Mouse (Mus musculus): ENCODE data around the gene Peli2. TPM values are rescaled to one million over a fixed set of nuclear protein-coding genes. Genes with fewer than 3 reads are reported as not detected.

Gene Peli2
- polyA plus RNA-seq, 1 experiment from 2014 or later, result 3.1 TPM

DNA sequence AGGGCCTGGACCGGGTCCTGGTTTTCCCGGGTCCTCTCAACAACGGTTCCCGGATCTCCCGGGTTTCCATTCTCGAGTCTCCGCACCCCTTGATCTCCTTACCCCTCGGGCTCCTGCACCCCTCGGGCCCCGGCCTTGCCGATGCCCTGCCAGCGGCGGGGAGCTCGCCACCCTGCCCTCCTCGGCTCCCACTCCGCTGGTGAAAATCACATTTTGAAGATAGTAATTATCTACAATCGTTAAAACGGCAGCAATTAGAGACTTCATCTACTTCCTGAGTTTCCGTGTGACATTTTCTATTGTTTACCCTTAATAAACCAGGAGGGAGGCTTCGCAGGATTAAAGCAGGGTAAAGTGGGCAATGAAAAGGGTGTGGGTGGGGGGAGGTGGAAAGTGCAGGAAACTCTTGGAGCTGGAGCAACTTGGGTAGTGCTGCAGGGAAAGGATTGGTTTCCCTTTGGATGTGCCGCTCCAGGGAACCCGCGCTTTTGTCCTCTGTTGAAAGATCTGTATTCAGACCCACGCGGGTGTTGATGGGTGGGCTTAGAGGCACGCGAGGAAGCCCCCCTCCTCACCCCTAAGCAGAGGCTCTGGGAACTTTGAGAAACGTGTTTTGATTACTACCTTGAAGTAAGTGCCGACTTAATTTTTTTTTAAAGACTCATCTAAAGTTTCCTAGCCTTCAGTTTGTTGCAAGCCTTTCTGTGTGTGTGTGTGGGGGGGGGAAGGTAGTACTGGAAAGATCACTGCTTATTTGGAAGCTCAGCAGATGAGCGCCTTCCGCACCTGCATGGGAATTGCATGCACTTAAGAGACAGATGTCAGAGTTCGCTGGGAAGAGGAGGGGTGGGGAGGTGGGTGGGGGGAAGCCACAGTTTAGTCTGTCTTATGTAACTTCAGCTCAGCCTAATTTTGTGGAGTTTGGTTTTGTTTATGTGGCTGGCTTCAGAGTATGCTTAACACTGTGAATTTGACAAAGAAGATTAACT, 1.2 kb downstream of the Peli2 start:
- H3K9me3 ChIP-seq (ENCODE audit: control insufficient read depth, low read length), result no peaks in the 10 kb centered on the region
- peak overlapping the region; percentile 73; the same call in 1 of the 2 replicates for H3K27ac ChIP-seq (ENCODE audit: low read depth, low read length)
- 1% methylated on average over 32 of the region's 32 CpGs for WGBS
- DNase-seq (ENCODE audit: low spot score) (no peak), ATAC-seq (replicated peaks; ENCODE audit: low FRiP score) (peak; percentile 44)
- peak overlapping the region; percentile 74 for H3K4me3 ChIP-seq (ENCODE audit: low read depth, low read length)
- H3K27me3 ChIP-seq (replicated peaks; ENCODE audit: control insufficient read depth, insufficient read depth, low read length), result peaks cover 22% of the 10 kb centered on the region
- H3K9ac ChIP-seq (ENCODE audit: low read depth, low read length), result peak overlapping the region; percentile 64
- no peaks in the 10 kb centered on the region for H3K4me1 ChIP-seq (replicated peaks; ENCODE audit: control insufficient read depth, insufficient read depth, low read length)
- H3K36me3 ChIP-seq (ENCODE audit: control insufficient read depth, insufficient read depth, low read length), result no peaks in the 10 kb centered on the region
- peak overlapping the region; percentile 63 for H3K4me2 ChIP-seq

DNA sequence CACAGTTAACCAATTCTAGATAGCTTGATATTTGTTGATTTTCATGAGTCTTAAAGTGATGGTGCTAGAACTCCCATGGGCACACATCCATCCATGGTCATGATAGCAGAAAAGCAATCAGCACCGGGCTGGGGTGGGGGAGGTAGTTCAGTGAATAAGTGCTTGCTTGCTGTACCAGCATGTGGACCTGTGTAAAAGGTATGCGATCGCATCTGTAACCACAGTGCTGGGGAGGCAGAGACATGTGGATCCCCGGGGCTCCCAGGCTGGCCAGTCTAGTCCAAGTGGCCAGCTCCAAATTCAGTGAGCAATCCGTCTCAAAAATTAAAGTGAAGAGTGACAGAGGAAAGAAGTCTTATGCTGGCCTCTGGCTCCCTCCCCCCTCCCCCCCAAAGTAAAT, 3.4 kb downstream of the Peli2 start:
- 72% methylated on average over 5 of the region's 5 CpGs for WGBS
- H3K9me3 ChIP-seq (ENCODE audit: control insufficient read depth, low read length), result no peaks in the 10 kb centered on the region
- H3K27ac ChIP-seq (ENCODE audit: low read depth, low read length), result no peak overlapping the region
- peaks cover 21% of the 10 kb centered on the region for H3K27me3 ChIP-seq (replicated peaks; ENCODE audit: control insufficient read depth, insufficient read depth, low read length)
- ATAC-seq (replicated peaks; ENCODE audit: low FRiP score) (no peak), DNase-seq (ENCODE audit: low spot score) (no peak)
- H3K36me3 ChIP-seq (ENCODE audit: control insufficient read depth, insufficient read depth, low read length), result no peaks in the 10 kb centered on the region
- no peak overlapping the region for H3K9ac ChIP-seq (ENCODE audit: low read depth, low read length)
- no peaks in the 10 kb centered on the region for H3K4me1 ChIP-seq (replicated peaks; ENCODE audit: control insufficient read depth, insufficient read depth, low read length)
- no peak overlapping the region for H3K4me3 ChIP-seq (ENCODE audit: low read depth, low read length)
- H3K4me2 ChIP-seq, result no peak overlapping the region

- DNase-seq (ENCODE audit: low spot score) (no peak), ATAC-seq (replicated peaks; ENCODE audit: low FRiP score) (no peak)
- Histone ChIP-seq H3K4me2 (no peak overlapping the region), H3K4me1 (replicated peaks; ENCODE audit: control insufficient read depth, insufficient read depth, low read length) (no peaks in the 10 kb centered on the region), H3K36me3 (ENCODE audit: control insufficient read depth, insufficient read depth, low read length) (no peaks in the 10 kb centered on the region), H3K27me3 (replicated peaks; ENCODE audit: control insufficient read depth, insufficient read depth, low read length) (peaks cover 17% of the 10 kb centered on the region), H3K27ac (ENCODE audit: low read depth, low read length) (no peak overlapping the region), H3K9ac (ENCODE audit: low read depth, low read length) (no peak overlapping the region), H3K4me3 (ENCODE audit: low read depth, low read length) (no peak overlapping the region), H3K9me3 (ENCODE audit: control insufficient read depth, low read length) (no peaks in the 10 kb centered on the region)
- 70% methylated on average over 4 of the region's 4 CpGs for WGBS
Measured at GRCm38 (mm10) chr14:48124816-48125215, 4.2 kb downstream of the Peli2 start.

DNA sequence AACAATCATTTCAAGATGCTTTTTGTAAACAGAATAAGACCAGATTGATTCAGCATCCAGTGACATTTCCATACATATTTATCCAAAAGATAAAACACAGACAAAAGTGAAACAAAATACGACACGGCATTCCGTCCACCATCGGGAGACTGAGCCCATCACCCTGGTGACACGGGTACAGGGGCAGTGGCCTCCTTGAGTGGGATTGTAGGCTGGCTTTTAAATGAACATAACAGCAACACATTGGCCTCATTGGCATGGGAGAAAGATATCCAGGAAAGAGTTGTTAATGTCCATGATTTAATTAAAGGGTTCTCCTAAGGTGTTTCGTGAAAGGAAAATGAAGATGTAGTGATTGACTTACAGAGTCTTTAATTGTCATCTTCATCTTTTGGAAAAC, 5.3 kb downstream of the Peli2 start:
- no peak for ATAC-seq (replicated peaks; ENCODE audit: low FRiP score)
- Histone ChIP-seq H3K9me3 (ENCODE audit: control insufficient read depth, low read length) (no peaks in the 10 kb centered on the region), H3K36me3 (ENCODE audit: control insufficient read depth, insufficient read depth, low read length) (no peaks in the 10 kb centered on the region), H3K9ac (ENCODE audit: low read depth, low read length) (no peak overlapping the region), H3K27ac (ENCODE audit: low read depth, low read length) (no peak overlapping the region), H3K27me3 (replicated peaks; ENCODE audit: control insufficient read depth, insufficient read depth, low read length) (peaks cover 10% of the 10 kb centered on the region), H3K4me1 (replicated peaks; ENCODE audit: control insufficient read depth, insufficient read depth, low read length) (peaks cover 4% of the 10 kb centered on the region; the same call in 1 of the 2 replicates), H3K4me3 (ENCODE audit: low read depth, low read length) (no peak overlapping the region), H3K4me2 (no peak overlapping the region)
- 86% methylated on average over 6 of the region's 6 CpGs for WGBS
- no peak for DNase-seq (ENCODE audit: low spot score)

DNA sequence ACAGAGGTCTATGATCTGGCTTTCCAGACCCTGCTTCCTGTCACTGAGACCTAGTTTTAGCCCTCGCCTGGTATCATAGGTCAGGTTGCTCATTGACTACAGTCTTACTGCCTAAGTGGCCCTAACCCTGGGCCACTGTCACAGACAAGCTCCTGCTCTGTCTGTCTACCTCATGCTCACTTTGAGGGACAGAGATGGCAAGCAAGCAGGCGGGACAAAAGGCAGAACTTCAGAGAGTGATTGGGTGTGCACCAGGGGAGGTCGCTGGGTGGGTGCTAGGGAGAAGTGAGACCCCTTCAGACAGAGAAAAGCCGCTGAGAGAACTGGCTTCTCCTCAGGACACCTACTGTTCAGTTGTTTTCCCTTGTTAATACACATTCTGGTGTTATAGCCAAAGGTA, 6.3 kb downstream of the Peli2 start:
- ATAC-seq (replicated peaks; ENCODE audit: low FRiP score), result no peak
- Histone ChIP-seq H3K27ac (ENCODE audit: low read depth, low read length) (no peak overlapping the region), H3K27me3 (replicated peaks; ENCODE audit: control insufficient read depth, insufficient read depth, low read length) (peaks cover under 1% of the 10 kb centered on the region; the same call in 1 of the 2 replicates), H3K4me3 (ENCODE audit: low read depth, low read length) (no peak overlapping the region), H3K36me3 (ENCODE audit: control insufficient read depth, insufficient read depth, low read length) (no peaks in the 10 kb centered on the region), H3K9me3 (ENCODE audit: control insufficient read depth, low read length) (no peaks in the 10 kb centered on the region), H3K4me2 (no peak overlapping the region), H3K4me1 (replicated peaks; ENCODE audit: control insufficient read depth, insufficient read depth, low read length) (peaks cover 14% of the 10 kb centered on the region), H3K9ac (ENCODE audit: low read depth, low read length) (no peak overlapping the region)
- 71% methylated on average over 4 of the region's 4 CpGs for WGBS
- DNase-seq (ENCODE audit: low spot score), result no peak

DNA sequence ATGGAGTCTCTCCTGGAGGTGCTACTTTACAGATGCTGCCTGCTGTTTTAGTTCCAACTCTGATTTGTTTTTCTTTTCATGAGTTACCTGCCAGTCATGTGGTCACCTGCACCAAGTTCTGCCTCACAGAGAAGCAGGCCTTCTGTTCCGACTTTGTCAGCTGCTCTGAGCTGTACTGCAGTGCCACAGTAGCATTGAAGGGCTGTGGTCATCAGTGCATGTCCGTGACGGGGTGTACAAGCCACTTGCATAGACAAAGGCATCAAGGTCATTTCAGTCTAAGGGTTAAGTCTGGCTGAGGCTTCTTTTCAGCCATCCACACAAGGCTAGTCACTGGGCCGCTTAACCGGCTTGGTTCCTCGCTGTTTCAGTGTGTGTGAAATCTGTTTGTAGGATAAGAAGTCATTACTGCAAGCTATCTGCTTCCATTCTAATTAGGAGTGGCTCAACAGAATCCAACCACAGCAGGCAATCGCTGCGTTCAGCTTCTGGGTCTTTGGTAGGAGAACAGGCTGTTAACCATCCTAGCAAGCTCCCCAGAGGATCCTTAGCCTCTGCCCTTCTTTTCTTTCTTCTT, 7.1 kb downstream of the Peli2 start:
- ATAC-seq (replicated peaks; ENCODE audit: low FRiP score) (no peak), DNase-seq (ENCODE audit: low spot score) (no peak)
- no peak overlapping the region for H3K9ac ChIP-seq (ENCODE audit: low read depth, low read length)
- H3K9me3 ChIP-seq (ENCODE audit: control insufficient read depth, low read length), result no peaks in the 10 kb centered on the region
- WGBS, result 73% methylated on average over 8 of the region's 8 CpGs
- H3K4me1 ChIP-seq (replicated peaks; ENCODE audit: control insufficient read depth, insufficient read depth, low read length), result peaks cover 15% of the 10 kb centered on the region
- no peak overlapping the region for H3K4me3 ChIP-seq (ENCODE audit: low read depth, low read length)
- no peak overlapping the region for H3K4me2 ChIP-seq
- no peak overlapping the region for H3K27ac ChIP-seq (ENCODE audit: low read depth, low read length)
- H3K27me3 ChIP-seq (replicated peaks; ENCODE audit: control insufficient read depth, insufficient read depth, low read length), result no peaks in the 10 kb centered on the region; the same call in 1 of the 2 replicates
- H3K36me3 ChIP-seq (ENCODE audit: control insufficient read depth, insufficient read depth, low read length), result no peaks in the 10 kb centered on the region

DNA sequence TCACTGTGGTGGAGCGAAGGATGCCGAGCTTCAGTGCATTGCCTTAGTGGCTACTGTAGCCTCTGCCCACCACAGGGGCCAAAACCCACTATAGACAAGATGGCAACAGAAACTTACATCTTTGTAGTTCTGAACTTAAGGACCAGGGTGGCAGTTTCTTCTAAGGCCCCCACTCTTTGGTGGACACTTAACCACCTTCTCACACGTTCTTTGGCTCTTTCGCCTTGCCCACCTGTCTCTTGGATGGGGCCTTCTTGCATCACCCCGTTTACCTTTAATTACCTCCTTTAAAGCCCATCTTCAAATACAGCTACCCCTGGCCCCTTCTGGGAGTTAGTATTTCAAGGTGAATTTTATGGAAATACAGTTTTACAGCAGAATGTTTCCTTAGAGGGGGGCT, 8.1 kb downstream of the Peli2 start:
- Histone ChIP-seq H3K36me3 (ENCODE audit: control insufficient read depth, insufficient read depth, low read length) (no peaks in the 10 kb centered on the region), H3K27ac (ENCODE audit: low read depth, low read length) (no peak overlapping the region), H3K4me3 (ENCODE audit: low read depth, low read length) (no peak overlapping the region), H3K9me3 (ENCODE audit: control insufficient read depth, low read length) (no peaks in the 10 kb centered on the region), H3K27me3 (replicated peaks; ENCODE audit: control insufficient read depth, insufficient read depth, low read length) (no peaks in the 10 kb centered on the region), H3K4me2 (no peak overlapping the region), H3K4me1 (replicated peaks; ENCODE audit: control insufficient read depth, insufficient read depth, low read length) (peaks cover 23% of the 10 kb centered on the region), H3K9ac (ENCODE audit: low read depth, low read length) (no peak overlapping the region)
- no peak for ATAC-seq (replicated peaks; ENCODE audit: low FRiP score)
- 93% methylated on average over 5 of the region's 5 CpGs for WGBS
- DNase-seq (ENCODE audit: low spot score), result no peak

DNA sequence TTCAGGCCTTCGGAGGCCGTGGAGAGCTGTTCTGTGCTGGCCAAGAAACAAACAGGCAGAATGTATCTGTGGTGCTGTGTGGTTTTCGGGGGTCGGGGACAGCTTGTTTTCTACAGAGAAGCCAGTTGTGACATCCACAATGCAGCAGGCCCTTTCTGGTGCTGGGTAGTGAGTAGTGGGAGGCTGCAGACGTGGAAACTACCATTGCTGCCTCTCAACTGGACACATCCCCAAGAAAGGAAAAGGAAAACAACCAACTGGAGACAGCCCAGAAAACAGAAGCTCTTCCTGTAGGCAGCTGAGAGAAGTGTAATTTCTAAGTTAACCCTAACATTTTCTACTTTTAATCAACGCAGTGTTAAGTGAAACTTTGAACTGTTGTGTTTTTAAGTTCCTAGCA, 9.4 kb downstream of the Peli2 start:
- ATAC-seq (replicated peaks; ENCODE audit: low FRiP score), result no peak

More for the DNA sequence above, 9.4 kb downstream of the Peli2 start:
- no peaks in the 10 kb centered on the region for H3K9me3 ChIP-seq (ENCODE audit: control insufficient read depth, low read length)
- no peak overlapping the region for H3K4me3 ChIP-seq (ENCODE audit: low read depth, low read length)
- peaks cover 34% of the 10 kb centered on the region for H3K4me1 ChIP-seq (replicated peaks; ENCODE audit: control insufficient read depth, insufficient read depth, low read length)
- no peak overlapping the region for H3K27ac ChIP-seq (ENCODE audit: low read depth, low read length)
- DNase-seq (ENCODE audit: low spot score), result no peak
- H3K9ac ChIP-seq (ENCODE audit: low read depth, low read length), result no peak overlapping the region
- H3K27me3 ChIP-seq (replicated peaks; ENCODE audit: control insufficient read depth, insufficient read depth, low read length), result no peaks in the 10 kb centered on the region
- 61% methylated on average over 6 of the region's 6 CpGs for WGBS
- H3K36me3 ChIP-seq (ENCODE audit: control insufficient read depth, insufficient read depth, low read length), result no peaks in the 10 kb centered on the region
- H3K4me2 ChIP-seq, result no peak overlapping the region

Data from liver, embryonic 11.5 days (tissue).